Mouse (Mus musculus) liver, embryonic 14.5 days (tissue): Measurements from ENCODE around the gene Egfl7. TPM values are rescaled to one million over a fixed set of nuclear protein-coding genes. Genes with fewer than 3 reads are reported as not detected.

Experiments
- ATAC-seq: fragments of 200-750 bp; cut with Nextera tagmentation; 2 replicates; pipeline ENCODE4 v1.8.0; 2017; ENCODE audit warnings: moderate number of reproducible peaks, mild to moderate bottlenecking, moderate library complexity; ENCODE audit not compliant: insufficient read depth
- DNase-seq, 3 experiments: peaks; one replicate each; pipeline ENCODE4 v3.0.0-alpha.2; 2012 to 2013; ENCODE audit warnings: low read depth in 3 of 3, low spot score in 3 of 3
- H3K27ac ChIP-seq: fragments of 300-500 bp; sonication (generic); 2 replicates; pipeline ENCODE4 v1.5.1; 2014; ENCODE audit warnings: moderate library complexity, mild to moderate bottlenecking, control low read depth, inconsistent platforms
- H3K27me3 ChIP-seq: fragments of 300-500 bp; sonication (generic); 2 replicates; pipeline ENCODE4 v1.6.1; 2014; ENCODE audit warnings: mild to moderate bottlenecking, low read length, moderate library complexity; ENCODE audit not compliant: control insufficient read depth, insufficient read depth
- H3K36me3 ChIP-seq: fragments of 300-500 bp; sonication (generic); replicated peaks from 2 replicates; pipeline ENCODE4 v1.6.1; 2014; ENCODE audit warnings: low read depth; ENCODE audit not compliant: control insufficient read depth, insufficient read depth
- H3K4me1 ChIP-seq, 2 experiments: fragments of 200-500 bp in 1 of 2; fragments of 300-500 bp in 1 of 2; sonication (generic) in 1 of 2; replicated peaks; 2 replicates each; pipeline ENCODE4 v1.6.1; 2012 to 2014; ENCODE audit warnings: antibody characterized with exemption in 1 of 2, inconsistent platforms in 1 of 2, low read length in 1 of 2; ENCODE audit not compliant: control insufficient read depth in 2 of 2, insufficient read depth in 2 of 2
- H3K4me2 ChIP-seq: fragments of 300-500 bp; sonication (generic); 2 replicates; pipeline ENCODE4 v1.6.1; 2014; ENCODE audit warnings: low read depth, mild to moderate bottlenecking, control low read depth, moderate library complexity
- H3K4me3 ChIP-seq, 2 experiments: fragments of 200-500 bp in 1 of 2; fragments of 300-500 bp in 1 of 2; sonication (generic) in 1 of 2; 2 replicates each; pipeline ENCODE4 v1.5.1; 2012 to 2014; ENCODE audit warnings: low read depth in 2 of 2, low read length in 2 of 2, mild to moderate bottlenecking in 2 of 2, control low read depth in 1 of 2, inconsistent platforms in 1 of 2, moderate library complexity in 1 of 2; ENCODE audit not compliant: insufficient read depth in 1 of 2
- H3K9ac ChIP-seq: fragments of 300-500 bp; sonication (generic); replicated peaks from 2 replicates; pipeline ENCODE4 v1.6.1; 2014; ENCODE audit warnings: mild to moderate bottlenecking, control low read depth, moderate library complexity
- H3K9me3 ChIP-seq: fragments of 300-500 bp; sonication (generic); 2 replicates; pipeline ENCODE4 v1.6.1; 2016; ENCODE audit warnings: low read length, mixed read lengths; ENCODE audit not compliant: control insufficient read depth
- CTCF ChIP-seq: IDR thresholded peaks from 2 replicates; pipeline ENCODE4 v1.5.1; 2016; ENCODE audit warnings: antibody characterized with exemption, low read depth, control low read depth
- EP300 ChIP-seq: IDR thresholded peaks from 2 replicates; pipeline ENCODE4 v1.6.1; 2016; ENCODE audit warnings: antibody characterized with exemption, low read depth
- WGBS: fragments of 180-500 bp; shearing (Covaris S2); extraction: QIAGEN DNeasy Blood & Tissue Kit; methylation state at CpG from one replicate; pipeline ENCODE4 v1.1.7; 2014; ENCODE audit not compliant: insufficient replicate concordance; 5-methylcytosine and 5-hydroxymethylcytosine counted together
- polyA plus RNA-seq, 2 experiments: library from polyadenylated mRNA; depleted of rRNA in 1 of 2; stranded (reverse) in 1 of 2; unstranded in 1 of 2; fragments of >200 nt; fragmentation: Nextera tagmentation in 1 of 2; extraction: Ambion mirVana in 1 of 2; gene quantifications; 2 replicates each; pipeline versions ENCODE4 v1.2.1 to v1.2.3; 2012 to 2014

Egfl7 gene
- polyA plus RNA-seq, 2 experiments, result 47.6 to 68.0 TPM

- Histone ChIP-seq H3K4me3 (no peak overlapping the region), H3K27ac (no peak overlapping the region), H3K9me3 (no peaks in the 10 kb centered on the region), H3K27me3 (no peaks in the 10 kb centered on the region), H3K9ac (no peak overlapping the region), H3K36me3 (no peaks in the 10 kb centered on the region), H3K4me2 (no peak overlapping the region), H3K4me1 (no peaks in the 10 kb centered on the region)
- no peak for ATAC-seq
- no peak for DNase-seq
- 59% methylated on average over 3 of the region's 3 CpGs for WGBS
- TF ChIP-seq EP300 (no peak), CTCF (no peak)
Observed at GRCm38 (mm10) chr2:26610526-26610925, 30.7 kb downstream of the Egfl7 start.

- no peak overlapping the region for H3K27ac ChIP-seq
Observed at GRCm38 (mm10) chr2:26611054-26611453, 31.2 kb downstream of the Egfl7 start.

GRCm38 (mm10) chr2:26611896-26612295, 32.1 kb downstream of the Egfl7 start:
- H3K27ac ChIP-seq, result no peak overlapping the region
- H3K9me3 ChIP-seq, result no peaks in the 10 kb centered on the region
- no peaks in the 10 kb centered on the region for H3K27me3 ChIP-seq
- H3K4me2 ChIP-seq, result no peak overlapping the region
- ATAC-seq, result no peak
- TF ChIP-seq CTCF (no peak), EP300 (no peak)
- no peaks in the 10 kb centered on the region for H3K4me1 ChIP-seq
- no peak overlapping the region for H3K9ac ChIP-seq
- H3K36me3 ChIP-seq, result no peaks in the 10 kb centered on the region
- H3K4me3 ChIP-seq, result no peak overlapping the region
- DNase-seq, result no peak

More at GRCm38 (mm10) chr2:26611054-26611453, 31.2 kb downstream of the Egfl7 start:
- no peaks in the 10 kb centered on the region for H3K27me3 ChIP-seq
- no peak overlapping the region for H3K4me3 ChIP-seq
- H3K36me3 ChIP-seq, result no peaks in the 10 kb centered on the region
- TF ChIP-seq EP300, result no peak
- no peak for TF ChIP-seq CTCF
- no peak overlapping the region for H3K4me2 ChIP-seq
- H3K9me3 ChIP-seq, result no peaks in the 10 kb centered on the region
- no peak overlapping the region for H3K9ac ChIP-seq
- ATAC-seq (no peak), DNase-seq (no peak)
- H3K4me1 ChIP-seq, result no peaks in the 10 kb centered on the region

GRCm38 (mm10) chr2:26614903-26615302, 35.1 kb downstream of the Egfl7 start:
- H3K4me2 ChIP-seq, result no peak overlapping the region
- H3K4me3 ChIP-seq, result no peak overlapping the region
- no peaks in the 10 kb centered on the region for H3K27me3 ChIP-seq
- WGBS, result 59% methylated on average over 5 of the region's 5 CpGs
- no peak overlapping the region for H3K9ac ChIP-seq
- ATAC-seq, result no peak
- no peaks in the 10 kb centered on the region for H3K36me3 ChIP-seq
- H3K9me3 ChIP-seq, result no peaks in the 10 kb centered on the region
- no peak for TF ChIP-seq CTCF
- TF ChIP-seq EP300, result no peak
- DNase-seq, result no peak
- H3K4me1 ChIP-seq, result no peaks in the 10 kb centered on the region
- no peak overlapping the region for H3K27ac ChIP-seq

- Histone ChIP-seq H3K27ac (no peak overlapping the region), H3K9me3 (no peaks in the 10 kb centered on the region), H3K9ac (no peak overlapping the region), H3K4me1 (no peaks in the 10 kb centered on the region), H3K27me3 (no peaks in the 10 kb centered on the region), H3K4me3 (no peak overlapping the region), H3K4me2 (no peak overlapping the region), H3K36me3 (no peaks in the 10 kb centered on the region)
- ATAC-seq (no peak), DNase-seq (no peak)
- 53% methylated on average over 4 of the region's 4 CpGs for WGBS
- TF ChIP-seq CTCF (no peak), EP300 (no peak)
Observed at GRCm38 (mm10) chr2:26615459-26616124, 35.8 kb downstream of the Egfl7 start.
